Mouse (Mus musculus) hindbrain, embryonic 11.5 days (tissue): ENCODE results near the gene Lpin2. TPM values are rescaled to one million over a fixed set of nuclear protein-coding genes. Genes with fewer than 3 reads are reported as not detected.

ENCODE experiments used
- ATAC-seq: fragments of 200-750 bp; cut with Nextera tagmentation; 2 replicates; pipeline ENCODE4 v1.8.0; 2017; ENCODE audit warnings: mild to moderate bottlenecking, moderate TSS enrichment, moderate library complexity; ENCODE audit not compliant: low FRiP score
- DNase-seq: peaks from one replicate; pipeline ENCODE4 v3.0.0-alpha.2; 2015; ENCODE audit warnings: low spot score
- H3K27ac ChIP-seq: fragments of 300-500 bp; sonication (generic); 2 replicates; pipeline ENCODE4 v1.5.1; 2014; ENCODE audit warnings: mild to moderate bottlenecking, low read depth, low read length
- H3K27me3 ChIP-seq: fragments of 300-500 bp; sonication (generic); 2 replicates; pipeline ENCODE4 v1.6.1; 2014; ENCODE audit warnings: mild to moderate bottlenecking, low read length, moderate library complexity, mixed read lengths; ENCODE audit not compliant: control insufficient read depth, insufficient read depth
- H3K36me3 ChIP-seq: fragments of 300-500 bp; sonication (generic); 2 replicates; pipeline ENCODE4 v1.6.1; 2014; ENCODE audit warnings: mild to moderate bottlenecking, low read length, moderate library complexity, mixed read lengths; ENCODE audit not compliant: control insufficient read depth, insufficient read depth
- H3K4me1 ChIP-seq: fragments of 300-500 bp; sonication (generic); replicated peaks from 2 replicates; pipeline ENCODE4 v1.6.1; 2014; ENCODE audit warnings: low read length, mixed read lengths; ENCODE audit not compliant: control insufficient read depth, insufficient read depth
- H3K4me2 ChIP-seq: fragments of 300-500 bp; sonication (generic); replicated peaks from 2 replicates; pipeline ENCODE4 v1.6.1; 2014; ENCODE audit warnings: mild to moderate bottlenecking, low read depth, low read length
- H3K4me3 ChIP-seq: fragments of 300-500 bp; sonication (generic); 2 replicates; pipeline ENCODE4 v1.5.1; 2014; ENCODE audit warnings: low read depth, low read length
- H3K9ac ChIP-seq: fragments of 300-500 bp; sonication (generic); 2 replicates; pipeline ENCODE4 v1.6.1; 2014; ENCODE audit warnings: low read depth, low read length
- H3K9me3 ChIP-seq: fragments of 300-500 bp; sonication (generic); 2 replicates; pipeline ENCODE4 v1.6.1; 2016; ENCODE audit warnings: low read length; ENCODE audit not compliant: control insufficient read depth
- WGBS: fragments of 180-500 bp; shearing (Covaris S2); extraction: QIAGEN DNeasy Blood & Tissue Kit; methylation state at CpG from one replicate; pipeline ENCODE4 v1.1.7; 2014; 5-methylcytosine and 5-hydroxymethylcytosine counted together
- polyA plus RNA-seq: library from polyadenylated mRNA; unstranded; fragments of >200 nt; fragmentation: Nextera tagmentation; extraction: Ambion mirVana; gene quantifications from 2 replicates; pipeline ENCODE4 v1.2.1, GENCODE M21; 2014

Lpin2 gene
- polyA plus RNA-seq, 1 experiment from 2014 or later: 39.4 TPM

DNA sequence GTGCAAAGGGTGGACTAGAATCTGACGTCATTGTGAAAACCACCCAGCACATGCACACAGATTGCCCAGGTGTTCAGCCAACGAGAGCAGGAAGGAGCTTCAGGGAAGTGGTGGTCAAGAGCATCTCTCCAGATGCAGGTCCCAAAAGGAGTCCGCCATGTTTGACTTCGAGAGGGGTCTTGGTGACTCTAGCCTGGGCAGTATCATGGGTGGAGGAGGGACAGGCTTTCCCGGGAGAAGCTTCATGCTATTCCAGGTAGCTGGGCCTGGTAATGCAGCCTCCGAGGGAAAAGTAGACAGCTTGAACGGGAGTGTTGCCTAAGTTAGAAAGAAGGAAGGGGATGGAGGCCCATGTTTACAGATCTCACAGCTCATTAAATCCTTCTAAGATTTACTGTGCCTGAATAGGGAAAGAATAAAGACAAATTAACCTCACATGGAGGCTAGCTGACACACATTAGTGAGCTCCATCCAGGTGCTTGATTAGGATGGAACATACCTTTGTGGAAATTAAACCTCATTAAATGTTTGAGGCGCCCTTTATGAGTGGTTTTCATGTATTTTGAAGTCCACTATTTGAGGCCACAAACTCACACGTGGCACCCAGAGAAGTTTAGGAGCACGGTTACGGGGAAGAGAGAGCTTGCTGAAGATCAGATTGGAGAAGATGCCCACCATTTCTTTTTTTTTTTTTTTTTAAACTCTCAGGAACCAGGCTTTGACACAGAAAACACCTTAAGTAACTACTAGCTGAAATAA lies 2.6 kb upstream of the Lpin2 start:
- Histone ChIP-seq H3K9me3 (no peaks in the 10 kb centered on the region), H3K4me2 (no peak overlapping the region), H3K4me3 (no peak overlapping the region), H3K27ac (no peak overlapping the region), H3K36me3 (no peaks in the 10 kb centered on the region), H3K4me1 (0 out of 2 replicates have a peak, but pooled peaks cover 3% of the 10 kb centered on the region), H3K27me3 (no peaks in the 10 kb centered on the region), H3K9ac (no peak overlapping the region)
- DNase-seq: no peak
- 89% methylated on average over 11 of the region's 11 CpGs for WGBS
- ATAC-seq: no peak

DNA sequence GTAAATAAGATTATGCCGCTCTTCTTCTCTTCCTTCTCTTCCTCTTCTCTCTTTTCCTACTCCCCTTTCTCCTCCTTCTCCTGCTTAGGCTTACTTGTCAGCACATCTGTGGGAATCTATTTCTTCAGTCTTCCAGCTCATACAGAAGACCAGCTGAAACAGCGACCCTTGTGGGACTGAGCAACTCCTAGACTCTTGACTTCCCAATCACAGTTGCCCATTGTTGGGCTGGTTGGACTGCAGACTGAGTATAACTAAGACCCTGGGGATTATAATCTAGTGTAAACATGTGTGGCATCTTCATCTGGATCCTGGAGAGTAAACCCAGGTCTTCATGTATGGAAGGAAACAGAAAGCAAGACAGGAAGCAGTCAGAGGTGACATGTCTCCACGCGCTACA lies 1.8 kb upstream of the Lpin2 start:
- 0 out of 2 replicates have a peak, but pooled peaks cover 3% of the 10 kb centered on the region for H3K4me1 ChIP-seq
- H3K9me3 ChIP-seq: no peaks in the 10 kb centered on the region
- whole genome bisulfite sequencing: 95% methylated on average over 4 of the region's 4 CpGs
- ATAC-seq: no peak
- no peak overlapping the region for H3K9ac ChIP-seq
- no peaks in the 10 kb centered on the region for H3K36me3 ChIP-seq
- H3K4me2 ChIP-seq: no peak overlapping the region
- H3K27ac ChIP-seq: no peak overlapping the region
- no peaks in the 10 kb centered on the region for H3K27me3 ChIP-seq
- H3K4me3 ChIP-seq: no peak overlapping the region
- DNase-seq: no peak

DNA sequence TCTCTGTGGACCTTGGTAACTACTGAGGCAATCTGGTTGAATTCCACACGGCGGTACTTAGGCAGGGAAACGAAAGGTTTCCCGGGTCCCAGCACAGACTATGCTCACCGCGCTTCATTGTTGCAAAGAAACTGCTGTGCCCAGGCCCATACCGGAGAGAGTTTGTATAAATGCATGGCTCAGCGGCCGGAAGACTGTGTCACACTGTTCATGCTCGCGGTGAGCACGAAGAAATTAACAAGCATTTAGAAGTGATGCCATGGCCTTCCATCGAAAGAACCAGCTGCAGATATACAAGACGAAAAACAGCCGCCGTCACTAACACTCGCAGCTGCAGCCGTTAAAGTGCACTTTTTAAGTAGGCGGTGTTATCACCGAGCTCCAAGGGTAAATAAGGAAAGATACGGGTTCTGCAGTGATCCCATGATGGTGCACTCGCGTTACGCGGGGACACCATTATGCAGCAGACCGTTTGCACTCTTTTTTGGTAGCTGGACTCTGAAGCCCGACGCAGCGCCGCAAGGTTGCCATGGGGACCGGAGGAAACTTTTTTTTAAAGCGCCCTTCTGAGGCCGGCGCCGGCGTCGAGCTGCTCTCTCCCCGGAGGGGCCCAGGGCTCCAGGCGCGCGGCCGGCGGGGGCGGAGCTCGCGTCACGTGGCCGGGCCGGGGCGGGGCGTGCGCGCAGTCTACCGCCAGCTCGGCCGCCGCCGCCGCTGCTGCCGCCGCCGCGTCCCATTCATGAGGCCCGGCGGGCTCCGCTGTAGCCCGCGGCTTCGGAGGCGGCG lies 704 bp downstream of the Lpin2 start:
- Histone ChIP-seq H3K4me3 (peak overlapping the region; percentile 73), H3K9ac (peak overlapping the region; percentile 86), H3K4me2 (peak overlapping the region; percentile 77), H3K36me3 (no peaks in the 10 kb centered on the region), H3K4me1 (0 out of 2 replicates have a peak, but pooled peaks cover 3% of the 10 kb centered on the region), H3K27ac (peak overlapping the region; percentile 85), H3K9me3 (no peaks in the 10 kb centered on the region), H3K27me3 (no peaks in the 10 kb centered on the region)
- WGBS: under 1% methylated on average over 68 of the region's 71 CpGs
- ATAC-seq (peak; percentile 96), DNase-seq (peak; percentile 95)

DNA sequence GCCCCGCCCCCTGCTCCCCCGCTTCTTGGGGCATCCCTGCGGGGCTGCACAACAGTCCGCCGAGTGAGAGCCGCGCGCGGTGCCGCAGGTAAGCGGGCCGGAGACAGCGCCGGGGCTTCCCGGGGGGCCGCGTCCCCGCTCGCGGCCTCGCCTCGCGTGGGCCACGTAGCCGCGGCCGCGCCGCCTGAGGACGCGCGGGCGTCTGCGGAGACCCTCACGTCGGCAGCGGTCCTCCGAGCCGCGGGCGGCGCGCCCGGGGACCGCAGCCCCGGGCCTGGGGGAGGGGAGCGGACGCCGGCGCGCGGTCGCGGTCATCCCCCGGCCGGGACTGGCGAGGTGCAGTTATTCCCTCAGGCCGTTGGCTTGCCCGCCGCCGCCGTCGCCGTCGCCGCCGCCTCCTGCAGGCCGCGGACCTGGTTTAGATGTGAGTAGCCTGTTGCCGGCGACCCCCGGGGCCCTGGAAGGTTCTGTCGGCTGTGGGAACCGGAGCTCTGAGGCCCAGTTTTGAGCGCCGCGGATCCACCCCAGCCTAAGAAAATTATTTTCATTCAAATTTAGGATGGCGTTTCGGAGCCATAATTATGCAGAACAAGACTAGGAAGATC lies 1.4 kb downstream of the Lpin2 start:
- Histone ChIP-seq H3K9ac (peak overlapping the region; percentile 86), H3K4me3 (peak overlapping the region; percentile 73), H3K36me3 (no peaks in the 10 kb centered on the region), H3K4me1 (0 out of 2 replicates have a peak, but pooled peaks cover 3% of the 10 kb centered on the region), H3K27me3 (no peaks in the 10 kb centered on the region), H3K27ac (peak overlapping the region; percentile 85), H3K4me2 (peak overlapping the region; percentile 77), H3K9me3 (no peaks in the 10 kb centered on the region)
- DNase-seq (peak; percentile 67), ATAC-seq (no peak)
- WGBS: under 1% methylated on average over 48 of the region's 79 CpGs

DNA sequence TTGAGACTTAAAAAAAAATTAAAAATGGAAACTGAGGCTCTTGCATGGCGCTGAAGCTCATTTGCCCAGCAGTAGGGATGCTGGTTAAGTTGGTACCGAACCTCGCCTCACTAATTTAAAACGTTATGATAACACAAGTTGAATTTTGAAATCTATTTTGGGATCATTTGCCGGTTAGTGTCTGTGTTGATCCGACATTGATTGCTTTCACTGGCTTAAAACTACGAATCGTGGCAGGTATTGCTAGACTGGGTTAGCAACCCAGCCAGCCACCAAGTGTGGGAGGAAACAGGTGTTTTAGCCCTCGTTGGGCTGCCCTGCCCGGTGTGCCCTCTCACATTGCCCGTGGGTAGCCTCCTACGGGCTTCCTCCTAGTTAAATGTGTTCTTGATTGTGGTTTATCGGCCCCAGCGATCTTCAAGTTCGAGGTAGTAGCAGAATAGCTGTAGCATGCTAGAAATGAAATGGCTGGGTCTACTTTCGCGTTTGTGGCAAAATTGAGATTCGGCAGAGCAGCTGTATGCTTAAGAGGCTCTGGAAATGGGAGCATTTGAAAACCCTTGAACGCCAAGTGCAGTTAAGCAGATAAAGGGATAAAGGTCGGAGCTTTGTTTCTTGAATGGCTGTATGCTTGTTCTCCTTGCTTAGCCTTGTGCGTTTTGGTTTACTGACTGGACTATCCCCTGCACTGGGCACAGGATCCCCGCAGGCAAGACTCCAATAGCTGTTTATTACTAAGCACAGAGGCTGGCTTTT lies 2.2 kb downstream of the Lpin2 start:
- Histone ChIP-seq H3K9me3 (no peaks in the 10 kb centered on the region), H3K4me1 (0 out of 2 replicates have a peak, but pooled peaks cover 3% of the 10 kb centered on the region), H3K27me3 (no peaks in the 10 kb centered on the region), H3K4me2 (peak overlapping the region; percentile 77), H3K36me3 (no peaks in the 10 kb centered on the region), H3K9ac (peak overlapping the region; percentile 86), H3K27ac (no peak overlapping the region), H3K4me3 (peak overlapping the region; percentile 73)
- ATAC-seq (no peak), DNase-seq (peak; percentile 34)
- 20% methylated on average over 22 of the region's 22 CpGs for WGBS

DNA sequence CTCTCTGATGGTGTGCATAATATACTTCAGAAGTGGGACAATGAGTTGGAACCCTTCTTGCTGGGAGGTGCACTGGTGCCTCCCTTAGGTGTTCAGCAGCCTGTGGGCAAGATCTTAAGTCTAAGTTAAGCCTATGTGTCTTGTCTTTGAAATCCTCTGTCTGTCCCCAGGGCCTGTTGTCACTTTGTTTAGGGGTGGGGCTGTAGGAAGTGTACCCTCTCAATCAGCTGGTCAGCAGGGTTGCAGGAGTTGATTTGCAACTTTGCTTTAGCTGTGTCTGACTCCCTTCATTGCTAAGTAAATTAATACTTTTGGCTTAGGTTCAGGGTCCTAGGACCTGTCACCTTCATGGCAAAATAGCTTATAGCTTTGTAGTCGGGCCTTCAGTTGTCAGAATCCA lies 3.0 kb downstream of the Lpin2 start:
- H3K4me1 ChIP-seq: 0 out of 2 replicates have a peak, but pooled peaks cover 3% of the 10 kb centered on the region
- DNase-seq (no peak), ATAC-seq (no peak)
- H3K9me3 ChIP-seq: no peaks in the 10 kb centered on the region
- no peaks in the 10 kb centered on the region for H3K36me3 ChIP-seq
- peak overlapping the region; percentile 73; the same call in 1 of the 2 replicates for H3K4me3 ChIP-seq
- 76% methylated on average over 1 of the region's 1 CpGs for WGBS
- H3K4me2 ChIP-seq: peak overlapping the region; percentile 77; the same call in 1 of the 2 replicates
- no peak overlapping the region for H3K27ac ChIP-seq
- no peaks in the 10 kb centered on the region for H3K27me3 ChIP-seq
- no peak overlapping the region for H3K9ac ChIP-seq

DNA sequence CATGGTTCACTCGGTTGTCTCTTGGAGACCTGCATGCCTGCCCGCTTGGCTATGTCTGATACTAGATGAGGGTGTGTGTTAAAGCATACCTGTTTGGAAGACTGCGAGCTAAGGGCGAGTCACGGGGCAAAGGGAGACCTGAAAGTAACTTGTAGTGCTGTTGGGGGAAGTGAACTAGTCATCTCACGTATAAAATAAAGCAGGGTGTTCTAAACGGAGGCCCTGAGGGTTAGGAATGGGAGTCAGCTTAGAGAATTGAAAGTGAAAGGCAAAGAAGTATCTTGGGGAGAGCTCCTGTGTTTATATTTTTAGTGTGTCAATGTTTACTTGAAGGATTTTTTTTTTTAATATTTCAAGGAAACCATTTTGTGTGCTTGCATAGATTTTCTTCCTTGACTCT lies 8.2 kb downstream of the Lpin2 start:
- ATAC-seq: no peak
- WGBS: 93% methylated on average over 7 of the region's 7 CpGs

DNA sequence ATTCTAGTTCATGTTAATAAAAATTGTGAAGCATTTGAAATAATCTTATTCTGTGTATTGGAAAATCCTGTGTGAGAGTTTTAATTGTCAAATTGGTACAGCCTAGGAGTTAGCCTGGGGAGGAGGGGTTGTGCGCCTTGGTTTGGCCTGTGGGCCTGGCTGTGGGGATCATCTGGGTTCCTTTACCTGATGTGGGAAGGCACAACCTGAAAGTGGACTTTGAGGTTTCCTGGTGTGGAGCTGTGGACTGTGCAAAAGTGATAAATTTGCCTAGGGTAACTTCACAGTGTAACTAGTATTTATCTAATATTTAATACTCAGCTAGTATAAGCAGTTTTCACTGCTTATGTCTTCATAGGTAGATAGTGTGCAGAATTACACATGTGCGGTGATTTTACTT lies 8.7 kb downstream of the Lpin2 start:
- Histone ChIP-seq H3K9ac (no peak overlapping the region), H3K36me3 (no peaks in the 10 kb centered on the region), H3K4me1 (no peaks in the 10 kb centered on the region), H3K4me2 (no peak overlapping the region), H3K9me3 (no peaks in the 10 kb centered on the region), H3K27me3 (no peaks in the 10 kb centered on the region), H3K27ac (no peak overlapping the region), H3K4me3 (no peak overlapping the region)
- DNase-seq (no peak), ATAC-seq (no peak)
- WGBS: 95% methylated on average over 2 of the region's 2 CpGs

More for the DNA sequence above, 8.2 kb downstream of the Lpin2 start:
- Histone ChIP-seq H3K4me1 (no peaks in the 10 kb centered on the region), H3K4me3 (no peak overlapping the region), H3K4me2 (no peak overlapping the region), H3K27me3 (no peaks in the 10 kb centered on the region), H3K9me3 (no peaks in the 10 kb centered on the region), H3K36me3 (no peaks in the 10 kb centered on the region), H3K9ac (no peak overlapping the region), H3K27ac (no peak overlapping the region)
- no peak for DNase-seq
